In the genomic region with DNA sequence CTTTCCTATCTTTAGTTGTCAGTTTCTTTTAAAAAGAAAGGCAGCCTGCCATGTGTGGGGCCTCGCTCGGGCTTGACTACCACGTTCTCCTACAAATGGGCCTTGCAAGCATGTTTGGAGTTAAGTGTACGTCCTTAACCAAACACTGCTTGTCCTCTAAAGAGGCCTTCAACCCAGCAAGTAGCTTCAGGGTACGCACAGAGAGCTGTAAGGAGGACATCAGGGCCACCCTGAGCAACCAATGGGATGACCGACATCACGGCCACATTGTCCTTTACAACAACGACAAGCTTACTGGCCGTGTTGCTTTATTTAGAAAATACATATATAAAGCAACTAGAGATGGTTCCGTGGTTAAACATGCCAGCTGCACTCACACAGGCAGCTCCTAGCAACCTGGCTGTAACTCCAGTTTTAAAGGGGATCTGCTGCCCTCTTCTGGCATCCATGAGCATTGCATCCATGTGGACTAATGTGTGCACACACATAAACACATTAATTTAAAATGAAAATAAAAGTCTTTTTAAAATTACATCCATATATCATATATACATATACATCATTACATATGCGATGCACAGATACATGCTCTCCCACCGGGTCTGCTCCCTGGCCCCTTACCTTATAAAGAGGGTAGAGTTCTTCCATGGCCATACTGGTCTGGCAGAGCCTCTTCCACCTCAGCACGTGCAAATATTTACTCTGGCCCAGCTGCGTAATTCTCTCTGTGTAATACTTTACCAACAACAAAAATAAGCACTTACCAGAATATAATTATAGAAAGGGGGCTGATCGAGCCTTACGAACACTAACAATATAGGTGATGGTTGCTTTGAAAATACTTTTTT, we compare ENCODE assay signal across 7 mouse cellular contexts. TPM values are rescaled to one million over a fixed set of nuclear protein-coding genes. Genes with fewer than 3 reads are reported as not detected.
DNase-seq lines count a peak whose midpoint lies in the region; ATAC-seq lines count a peak whose summit lies in the region.

No protein-coding gene starts in this region.

- H3K9ac ChIP-seq in hindbrain, embryonic 16.5 days (ENCODE audit: low read depth, low read length): no peak overlapping the region
- no peak overlapping the region for H3K9ac ChIP-seq in midbrain, embryonic 11.5 days (ENCODE audit: low read length)

- no peak overlapping the region for H3K27ac ChIP-seq in hindbrain, embryonic 16.5 days (ENCODE audit: low read depth, low read length)
- H3K27ac ChIP-seq in midbrain, embryonic 11.5 days (ENCODE audit: low read depth, low read length): no peak overlapping the region

- H3K4me1 ChIP-seq in hindbrain, embryonic 16.5 days (ENCODE audit: control insufficient read depth, insufficient read depth, low read depth, low read length): peaks cover 5% of the 10 kb centered on the region; the same call in 1 of the 2 replicates
- H3K4me1 ChIP-seq in midbrain, embryonic 11.5 days (ENCODE audit: control insufficient read depth, insufficient read depth, low read length): peaks cover 4% of the 10 kb centered on the region; the same call in 1 of the 2 replicates

- peak; percentile 82 for DNase-seq in ZHBTc4 (ENCODE audit: low read depth, low spot score)
- peak; percentile 82 for DNase-seq in cerebellum, adult 9-11 months
- peak; percentile 71 to 89 for DNase-seq in frontal cortex, postnatal 14 days (ENCODE audit: low spot score in 2 of 2)
- peak; percentile 82 to 84 for DNase-seq in left cerebral cortex, postnatal 10 days (ENCODE audit: extremely low spot score in 1 of 2, low spot score in 2 of 2)
- DNase-seq in midbrain, embryonic 11.5 days (ENCODE audit: low spot score, missing footprints): peak; percentile 97
- peak; percentile 73 for DNase-seq in skeletal muscle tissue, adult 2 months (ENCODE audit: low read depth, low spot score)

- peak; percentile 63 for ATAC-seq in hindbrain, embryonic 16.5 days
- ATAC-seq in midbrain, embryonic 11.5 days (ENCODE audit: low FRiP score): peak; percentile 50

- H3K4me3 ChIP-seq in hindbrain, embryonic 16.5 days (ENCODE audit: low read length): no peak overlapping the region
- H3K4me3 ChIP-seq in midbrain, embryonic 11.5 days (ENCODE audit: low read depth, low read length): no peak overlapping the region

- no peak overlapping the region for H3K4me2 ChIP-seq in hindbrain, embryonic 16.5 days (ENCODE audit: low read length)
- no peak overlapping the region for H3K4me2 ChIP-seq in midbrain, embryonic 11.5 days

- 0 out of 2 replicates have a peak, but pooled peaks cover 2% of the 10 kb centered on the region for H3K27me3 ChIP-seq in hindbrain, embryonic 16.5 days (replicated peaks; ENCODE audit: control insufficient read depth, insufficient read depth, low read length)
- H3K27me3 ChIP-seq in midbrain, embryonic 11.5 days (ENCODE audit: control insufficient read depth, insufficient read depth, low read length): peaks cover 4% of the 10 kb centered on the region; the same call in 1 of the 2 replicates

- WGBS in hindbrain, embryonic 16.5 days: 37% methylated on average over 16 of the region's 16 CpGs
- 42% methylated on average over 16 of the region's 16 CpGs for WGBS in midbrain, embryonic 11.5 days

- intact Hi-C loops in left cerebral cortex, postnatal 10 days (cut with DNase I): loop anchor here (10.0 kb wide), 3 partner anchors 248 to 678 kb away; partner anchors contain the start of genes Ak9 and Fig4

- H3K36me3 ChIP-seq in hindbrain, embryonic 16.5 days (ENCODE audit: control insufficient read depth, insufficient read depth, low read length): no peaks in the 10 kb centered on the region
- H3K36me3 ChIP-seq in midbrain, embryonic 11.5 days (ENCODE audit: control insufficient read depth, insufficient read depth, low read length): no peaks in the 10 kb centered on the region

- no peaks in the 10 kb centered on the region for H3K9me3 ChIP-seq in hindbrain, embryonic 16.5 days (ENCODE audit: control insufficient read depth, low read length)
- H3K9me3 ChIP-seq in midbrain, embryonic 11.5 days (ENCODE audit: control insufficient read depth, low read length): no peaks in the 10 kb centered on the region

RNA-seq across cellular contexts. Expression of gene Ccdc162, which starts 33.7 kb away (rescaled TPM):
- 1.4 and 1.9 TPM in 2 replicates for polyA plus RNA-seq in hindbrain, embryonic 16.5 days (2015; fragmentation: Nextera tagmentation; extraction: Ambion mirVana)
- total RNA-seq in left cerebral cortex, postnatal 10 days (2021): under 1 TPM; 0.49 to 0.83 TPM
- polyA plus RNA-seq in midbrain, embryonic 11.5 days (2014; fragmentation: Nextera tagmentation; extraction: Ambion mirVana): 0.33 and 0.46 TPM in 2 replicates
